Comparison of ENCODE assay signal across 19 mouse cellular contexts in genomic region chr17:12223682-12224081, GRCm38 (mm10).
A peak's percentile ranks its signal among the peaks of the same experiment; 100 is the strongest.
DNase-seq lines count a peak whose midpoint lies in the region; TF ChIP-seq lines count a peak whose summit lies in the region.
"Had no signal": no experiment of that assay in that cellular context is flagged by ENCODE, and none has a peak within 500 bp of the region (broad histone marks: within the 10 kb centered on the region; RNA-seq: fewer than 3 reads in every experiment).

No protein-coding gene starts in this region.

- H3K4me1 ChIP-seq in heart, embryonic 10.5 days = peaks cover 8% of the 10 kb centered on the region
- H3K4me1 ChIP-seq in heart, adult 2 months (ENCODE audit: control insufficient read depth, insufficient read depth, low read length) = no peaks in the 10 kb centered on the region; the same call in 1 of the 2 replicates
- H3K4me1 ChIP-seq in cortical plate, adult 2 months (ENCODE audit: control insufficient read depth, insufficient read depth, low read length) = peaks cover 5% of the 10 kb centered on the region
- H3K4me1 ChIP-seq: heart, embryonic 15.5 days; intestine, embryonic 15.5 days had no signal

- intact Hi-C loops in heart, adult 2 months (cut with DNase I) = no loop called here

- 53% methylated on average over 5 of the region's 5 CpGs for WGBS in heart, embryonic 10.5 days
- WGBS in heart, adult 2 months = 66% methylated on average over 5 of the region's 5 CpGs

- peaks cover 70% of the 10 kb centered on the region for H3K36me3 ChIP-seq in heart, embryonic 10.5 days
- no peaks in the 10 kb centered on the region for H3K36me3 ChIP-seq in heart, adult 2 months (ENCODE audit: control insufficient read depth, insufficient read depth, low read length)

- TF ChIP-seq EP300 in heart, adult 2 months (IDR thresholded peaks at IDR 0.05; ENCODE audit: insufficient read depth, low read depth, low read length) = no peak

- TF ChIP-seq CTCF in heart, adult 2 months (IDR thresholded peaks at IDR 0.05) = no peak
- TF ChIP-seq CTCF in layer of hippocampus, adult 2 months (conservative IDR thresholded peaks at IDR 0.05) = no peak
- no peak for TF ChIP-seq CTCF in cortical plate, adult 2 months (IDR thresholded peaks at IDR 0.05; ENCODE audit: extremely low read depth, insufficient read depth, low read length)

- no peaks in the 10 kb centered on the region for H3K79me2 ChIP-seq in heart, adult 2 months (replicated peaks; ENCODE audit: control insufficient read depth, insufficient read depth, low read length)

- TF ChIP-seq POLR2A in heart, adult 2 months (IDR thresholded peaks at IDR 0.05; ENCODE audit: insufficient read depth, low read depth, low read length) = no peak
- TF ChIP-seq POLR2A in cortical plate, adult 2 months (IDR thresholded peaks at IDR 0.05; ENCODE audit: extremely low read depth, insufficient read depth, low read length) = no peak

- no peak overlapping the region for H3K4me3 ChIP-seq in heart, embryonic 10.5 days
- H3K4me3 ChIP-seq in heart, adult 2 months = no peak overlapping the region
- no peak overlapping the region for H3K4me3 ChIP-seq in layer of hippocampus, adult 2 months
- H3K4me3 ChIP-seq in cortical plate, adult 2 months (ENCODE audit: insufficient read depth, low read length) = no peak overlapping the region
- H3K4me3 ChIP-seq: heart, embryonic 15.5 days; intestine, embryonic 15.5 days had no signal

- H3K9me3 ChIP-seq in heart, embryonic 10.5 days = no peaks in the 10 kb centered on the region
- H3K9me3 ChIP-seq: heart, embryonic 15.5 days; intestine, embryonic 15.5 days had no signal

- peak; percentile 15 for DNase-seq in adrenal gland, adult 2 months
- DNase-seq in adrenal gland, adult 18-20 months (ENCODE audit: low spot score in 2 of 2) = no peak
- DNase-seq in heart, embryonic 10.5 days (ENCODE audit: low spot score) = peak; percentile 73
- DNase-seq in heart, adult 2 months = no peak
- no peak for DNase-seq in layer of hippocampus, adult 2 months (ENCODE audit: low spot score in 2 of 2)
- DNase-seq in layer of hippocampus, postnatal 14 days (ENCODE audit: low spot score in 2 of 2) = no peak
- no peak for DNase-seq in thymus, postnatal 14 days
- DNase-seq: adrenal gland, postnatal 14 days; gastrocnemius, postnatal 10 days; heart, adult 11 months; layer of hippocampus, postnatal 36 days; left cerebral cortex, postnatal 4 days; lung, embryonic 14.5 days; lung, postnatal 36 days; retina, postnatal 1 day had no signal

- no peak overlapping the region for H3K27ac ChIP-seq in heart, embryonic 10.5 days
- no peak overlapping the region for H3K27ac ChIP-seq in heart, adult 2 months
- H3K27ac ChIP-seq in layer of hippocampus, adult 2 months = peak overlapping the region; percentile 11; the same call in 1 of the 2 replicates
- H3K27ac ChIP-seq in cortical plate, adult 2 months (ENCODE audit: insufficient read depth, low read length) = peak overlapping the region; percentile 5
- H3K27ac ChIP-seq: heart, embryonic 15.5 days; intestine, embryonic 15.5 days had no signal

- H3K27me3 ChIP-seq in heart, embryonic 10.5 days (ENCODE audit: insufficient read depth, poor library complexity, severe bottlenecking) = no peaks in the 10 kb centered on the region
- H3K27me3 ChIP-seq in heart, adult 2 months (ENCODE audit: control insufficient read depth, insufficient read depth, low read length) = no peaks in the 10 kb centered on the region
- H3K27me3 ChIP-seq: heart, embryonic 15.5 days; intestine, embryonic 15.5 days; Patski had no signal

- no peak overlapping the region for H3K9ac ChIP-seq in heart, adult 2 months (ENCODE audit: low read depth, low read length)
- H3K9ac ChIP-seq: heart, embryonic 15.5 days; intestine, embryonic 15.5 days; lung, embryonic 14.5 days had no signal

Comparison
In these comparisons a context has a peak if more than half of its experiments do, and no peak if none do; other contexts are left out.
1. DNase-seq: peak in adrenal gland, adult 2 months (single experiment) and heart, embryonic 10.5 days (single experiment); none in adrenal gland, adult 18-20 months (0 of 2), heart, adult 2 months (0 of 2), layer of hippocampus, adult 2 months (0 of 2), layer of hippocampus, postnatal 14 days (0 of 2) and thymus, postnatal 14 days (single experiment).
2. H3K27ac ChIP-seq: peak in layer of hippocampus, adult 2 months (single experiment) and cortical plate, adult 2 months (single experiment); none in heart, embryonic 10.5 days (single experiment) and heart, adult 2 months (single experiment).